Comparison of ENCODE assay signal across 10 mouse cellular contexts in genomic region chrX:164541436-164542317, GRCm38 (mm10). TPM values are rescaled to one million over a fixed set of nuclear protein-coding genes. Genes with fewer than 3 reads are reported as not detected.
DNase-seq lines count a peak whose midpoint lies in the region; ATAC-seq and TF ChIP-seq lines count a peak whose summit lies in the region.
"Had no signal": no experiment of that assay in that cellular context is flagged by ENCODE, and none has a peak within 500 bp of the region (broad histone marks: within the 10 kb centered on the region; RNA-seq: fewer than 3 reads in every experiment).

No protein-coding gene starts in this region.

- H3K27ac ChIP-seq in thymus, adult 2 months (ENCODE audit: control insufficient read depth, insufficient read depth, low read length), result no peak overlapping the region
- H3K27ac ChIP-seq: macrophage had no signal

- no peaks in the 10 kb centered on the region for H3K36me3 ChIP-seq in thymus, adult 2 months (ENCODE audit: control insufficient read depth, insufficient read depth, low read length)

- TF ChIP-seq POLR2A in brain, embryonic 14.5 days (IDR thresholded peaks at IDR 0.05; ENCODE audit: borderline replicate concordance, extremely low read depth, insufficient read depth, insufficient read length, poor library complexity, severe bottlenecking), result no peak
- TF ChIP-seq POLR2A in thymus, adult 2 months (IDR thresholded peaks at IDR 0.05; ENCODE audit: control insufficient read depth, extremely low read depth, insufficient read depth, low read length, poor library complexity), result no peak

- H3K27me3 ChIP-seq in thymus, adult 2 months (ENCODE audit: control insufficient read depth, insufficient read depth, low read length), result no peaks in the 10 kb centered on the region

- TF ChIP-seq CTCF in brain, embryonic 14.5 days (IDR thresholded peaks at IDR 0.05; ENCODE audit: borderline replicate concordance, extremely low read depth, insufficient read depth, insufficient read length), result no peak
- TF ChIP-seq CTCF in thymus, adult 2 months (IDR thresholded peaks at IDR 0.05; ENCODE audit: borderline replicate concordance, control insufficient read depth, extremely low read depth, insufficient read depth, low read length, poor library complexity), result no peak

- ATAC-seq in monocyte, adult 5-6 weeks (replicated peaks; ENCODE audit: insufficient number of reproducible peaks, low FRiP score, low TSS enrichment, poor library complexity, severe bottlenecking), result no peak

- DNase-seq in adrenal gland, postnatal 10 days, result peak; percentile 7
- no peak for DNase-seq in adrenal gland, adult 2 months
- peak; percentile 3 for DNase-seq in layer of hippocampus, adult 11-12 months (ENCODE audit: low spot score)
- DNase-seq in layer of hippocampus, postnatal 25 days (ENCODE audit: extremely low spot score in 1 of 2, low spot score in 1 of 2), result no peak
- peak; percentile 81 for DNase-seq in brain, embryonic 14.5 days (ENCODE audit: low read depth)
- DNase-seq in lung, postnatal 10 days, result peak; percentile 38
- DNase-seq in thymus, adult 2 months, result no peak

- WGBS in thymus, adult 2 months, result 51% methylated on average over 11 of the region's 11 CpGs

- no peaks in the 10 kb centered on the region for H3K4me1 ChIP-seq in thymus, adult 2 months (replicated peaks; ENCODE audit: control insufficient read depth, insufficient read depth, low read length)

- H3K4me3 ChIP-seq in thymus, adult 2 months (ENCODE audit: control insufficient read depth, insufficient read depth, low read length), result no peak overlapping the region

RNA-seq across cellular contexts. Expression of gene Asb9, which starts 35.5 kb away (rescaled TPM):
- not detected for total RNA-seq in adrenal gland, postnatal 10 days (2021)
- not detected for total RNA-seq in adrenal gland, adult 2 months (2021)
- polyA plus RNA-seq in adrenal gland, adult 2 months (2012; rRNA removed), result not detected in 2 replicates
- total RNA-seq in layer of hippocampus, postnatal 25 days (2021), result not detected
- polyA plus RNA-seq in brain, embryonic 14.5 days (2012; rRNA removed), result 0.11 TPM in 1 of 2 replicates, not detected in the other
- not detected in 2 replicates for polyA plus RNA-seq in thymus, adult 2 months (2012; rRNA removed)
- total RNA-seq in monocyte, adult 5-6 weeks (2017), result not detected in 3 replicates
- polyA plus RNA-seq: C2C12, macrophage had no signal

Comparison
In these comparisons a context has a peak if more than half of its experiments do, and no peak if none do; other contexts are left out.
1. DNase-seq: peak in adrenal gland, postnatal 10 days (single experiment), layer of hippocampus, adult 11-12 months (single experiment), brain, embryonic 14.5 days (single experiment) and lung, postnatal 10 days (single experiment); none in adrenal gland, adult 2 months (single experiment), layer of hippocampus, postnatal 25 days (0 of 2) and thymus, adult 2 months (single experiment).